Mouse (Mus musculus) lung, embryonic 15.5 days (tissue): Measurements from ENCODE around the gene Hoxa11. TPM values are rescaled to one million over a fixed set of nuclear protein-coding genes. Genes with fewer than 3 reads are reported as not detected.

Experiments
- microRNA counts: library from miRNA; unstranded; fragments of <30 nt; microRNA quantifications from one replicate; lab custom pipeline; 2016
- microRNA-seq: library from miRNA; unstranded; fragments of <30 nt; microRNA quantifications from one replicate; pipeline ENCODE4, GENCODE M21; 2016
- polyA plus RNA-seq: library from polyadenylated mRNA; unstranded; fragments of >200 nt; fragmentation: Nextera tagmentation; extraction: Ambion mirVana; gene quantifications from 2 replicates; pipeline ENCODE4 v1.2.1, GENCODE M21; 2015

Gene Hoxa11
- polyA plus RNA-seq, 1 experiment from 2014 or later: not detected

MicroRNAs within 50 kb of the gene (microRNA counts, 519-probe panel; counts per million panel counts)
- 1,298 counts per million, percentile 6 among the panel's probes with 10 or more counts for microRNA mmu-miR-196b (lab: Ali Mortazavi, UCI)

Small RNAs within 50 kb of the gene (microRNA-seq; reads per million reads assigned to microRNA genes)
- gene Mir196b: 98.6 reads per million, percentile 53 among the genes with 10 or more reads in this experiment

Other genes starting within 250 kb of the Hoxa11 start
- 59.3 and 65.0 TPM in 2 replicates for gene Skap2, start 233.3 kb downstream of the Hoxa11 start, polyA plus RNA-seq
- 1.3 and 1.4 TPM in 2 replicates for gene Hoxa1, start 87.5 kb downstream of the Hoxa11 start, polyA plus RNA-seq
- gene Hoxa2, start 81.0 kb downstream of the Hoxa11 start, polyA plus RNA-seq: 11.4 and 13.0 TPM in 2 replicates
- gene 5730596B20Rik, start 68.3 kb downstream of the Hoxa11 start, polyA plus RNA-seq: 2.1 and 2.3 TPM in 2 replicates
- gene Hoxa4, start 54.1 kb downstream of the Hoxa11 start, polyA plus RNA-seq: 4.1 and 4.2 TPM in 2 replicates
- 48.2 and 48.7 TPM in 2 replicates for gene Hoxa5, start 41.2 kb downstream of the Hoxa11 start, polyA plus RNA-seq
- 2.9 and 3.1 TPM in 2 replicates for gene Hoxa6, start 37.1 kb downstream of the Hoxa11 start, polyA plus RNA-seq
- gene Hoxa3, start 32.5 kb downstream of the Hoxa11 start, polyA plus RNA-seq: 7.5 and 9.4 TPM in 2 replicates
- gene Gm28308, start 32.5 kb downstream of the Hoxa11 start, polyA plus RNA-seq: not detected in 2 replicates
- gene Hoxa7, start 24.0 kb downstream of the Hoxa11 start, polyA plus RNA-seq: 4.9 and 5.5 TPM in 2 replicates
- 0.16 and 0.29 TPM in 2 replicates for gene Hoxa9, start 14.7 kb downstream of the Hoxa11 start, polyA plus RNA-seq
- 0.17 TPM in 1 of 2 replicates, not detected in the other for gene Hoxa10, start 5.0 kb downstream of the Hoxa11 start, polyA plus RNA-seq
- gene Hoxa13, start 15.1 kb upstream of the Hoxa11 start, polyA plus RNA-seq: not detected in 2 replicates
- 0.06 and 0.10 TPM in 2 replicates for gene Evx1, start 67.7 kb upstream of the Hoxa11 start, polyA plus RNA-seq